Mouse (Mus musculus) heart, adult 8-10 months (tissue): Measurements from ENCODE around the gene E330009J07Rik. TPM values are rescaled to one million over a fixed set of nuclear protein-coding genes. Genes with fewer than 3 reads are reported as not detected.

Source experiments
- DNase-seq: peaks from one replicate; pipeline ENCODE4 v3.0.0; 2022; ENCODE audit warnings: low spot score
- total RNA-seq, 4 experiments: library from RNA; stranded (reverse); gene quantifications; 2 replicates each; pipeline ENCODE4 v1.2.4; 2022

Gene E330009J07Rik
- total RNA-seq, 4 experiments from 2014 or later = 3.7 to 6.1 (median 5.0) TPM

DNA sequence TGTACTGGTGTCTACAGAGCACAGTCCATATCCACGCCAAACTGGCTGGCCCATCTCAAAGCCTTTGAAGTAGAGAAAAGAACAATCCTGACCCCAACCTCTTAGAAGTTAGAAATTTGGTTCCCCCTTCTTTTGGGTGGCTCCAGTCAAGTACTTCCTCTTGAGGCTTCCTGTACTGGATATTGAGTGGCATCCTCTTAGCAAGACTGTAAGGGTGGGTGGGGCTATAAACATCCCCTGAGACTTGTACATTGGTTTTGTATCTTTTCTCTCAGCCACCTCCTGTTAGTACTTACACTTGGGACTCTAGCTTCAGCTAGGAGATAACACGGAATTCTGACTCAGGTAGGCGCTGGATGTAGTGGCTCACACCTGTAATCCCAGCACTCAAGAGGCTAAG, 5.7 kb downstream of the E330009J07Rik start:
- no peak for DNase-seq

DNA sequence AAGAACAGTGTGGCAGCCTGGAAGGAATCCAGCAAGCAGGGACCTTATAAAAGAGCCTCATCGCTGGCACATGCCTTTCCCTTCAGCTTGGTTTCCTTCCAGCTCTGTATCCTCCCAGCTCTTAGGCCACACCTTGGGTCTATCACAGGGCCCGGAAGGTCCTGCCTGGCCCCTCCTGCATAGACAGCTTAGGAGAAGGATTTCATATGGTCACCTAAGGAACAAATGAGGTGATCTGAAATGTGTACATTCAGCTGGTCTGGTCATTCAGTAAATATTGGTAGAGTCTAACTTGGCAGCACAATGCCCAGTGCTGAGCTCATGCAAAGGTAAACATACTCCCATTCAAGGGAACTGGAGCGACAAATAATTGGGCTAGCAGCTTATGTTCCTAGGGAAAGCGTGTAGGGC, 6.4 kb downstream of the E330009J07Rik start:
- no peak for DNase-seq

DNA sequence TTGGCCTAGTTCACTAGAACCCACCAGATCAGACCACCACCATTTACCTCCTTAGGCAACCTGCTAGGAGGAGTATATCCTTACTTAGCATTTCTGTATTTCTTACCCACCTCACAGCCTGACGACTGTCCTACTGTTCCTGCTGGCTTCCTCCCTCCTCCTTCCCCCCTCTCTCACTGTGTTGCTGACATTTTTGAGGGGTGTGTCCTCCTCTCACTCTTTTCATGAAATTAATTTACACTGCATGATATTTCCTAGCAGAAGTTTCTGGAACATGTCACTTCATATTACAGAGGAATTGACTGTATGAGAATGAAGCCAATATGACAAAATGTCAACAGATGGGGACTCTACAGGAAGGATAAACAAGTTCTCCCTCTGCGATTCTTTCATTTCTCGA, 7.2 kb downstream of the E330009J07Rik start:
- DNase-seq = no peak

DNA sequence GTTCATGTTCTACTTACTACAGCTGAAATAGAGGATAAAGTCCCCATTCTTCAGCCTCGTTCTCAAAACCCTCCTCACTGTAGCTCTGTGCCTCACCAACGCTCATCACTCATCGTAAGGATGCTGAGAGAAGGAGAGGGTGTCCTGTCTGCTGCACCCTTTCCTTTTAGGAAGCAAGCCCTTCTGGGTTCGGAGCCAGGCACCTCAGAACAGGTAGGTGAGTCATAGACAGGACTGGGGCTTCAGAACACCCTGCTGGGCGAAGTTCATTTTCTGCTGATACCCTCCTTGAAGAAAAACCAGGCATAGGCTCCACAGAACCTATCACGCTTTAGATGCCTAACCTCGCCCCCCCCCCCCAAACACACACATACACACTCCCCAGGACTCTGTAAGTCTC, 8.5 kb downstream of the E330009J07Rik start:
- no peak for DNase-seq

DNA sequence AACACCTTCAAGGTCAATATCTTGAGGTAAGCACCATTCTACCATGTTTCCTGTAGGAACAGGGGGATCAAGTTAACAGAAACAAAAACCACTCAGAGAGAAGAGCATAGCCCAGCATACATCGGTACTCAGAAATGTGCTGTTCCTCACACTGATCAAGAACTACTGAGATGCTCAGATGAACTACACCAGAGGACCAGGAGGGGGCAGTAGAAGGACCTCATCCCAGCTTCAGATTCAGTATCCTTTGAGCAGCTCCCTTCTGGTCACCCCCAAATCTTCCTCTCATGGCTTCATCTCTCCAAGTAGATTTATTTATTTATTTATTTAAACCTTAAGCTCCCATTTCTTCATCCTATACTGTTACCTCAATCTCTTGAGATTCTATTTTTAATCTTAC, 12.2 kb downstream of the E330009J07Rik start:
- DNase-seq = peak; percentile 38

DNA sequence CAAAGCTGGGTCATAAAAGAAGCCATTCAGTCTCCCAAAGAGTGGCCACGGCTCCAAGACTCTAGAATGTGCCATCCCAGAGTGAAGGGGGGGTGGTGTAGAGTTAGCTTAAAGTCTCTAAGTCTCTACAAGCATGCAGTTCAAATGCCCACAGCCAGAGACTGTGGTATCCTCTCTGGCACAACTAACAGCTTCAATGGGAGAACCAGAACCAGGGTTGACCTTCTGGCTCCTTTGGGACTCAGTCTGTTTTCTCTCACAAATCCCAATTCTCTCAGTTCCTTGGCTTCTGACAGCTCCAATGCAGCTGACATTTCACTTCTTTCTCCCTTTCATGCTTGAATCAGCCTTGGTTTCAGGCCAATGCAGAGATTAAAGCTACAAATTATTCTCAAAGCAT, 12.9 kb downstream of the E330009J07Rik start:
- DNase-seq = no peak

DNA sequence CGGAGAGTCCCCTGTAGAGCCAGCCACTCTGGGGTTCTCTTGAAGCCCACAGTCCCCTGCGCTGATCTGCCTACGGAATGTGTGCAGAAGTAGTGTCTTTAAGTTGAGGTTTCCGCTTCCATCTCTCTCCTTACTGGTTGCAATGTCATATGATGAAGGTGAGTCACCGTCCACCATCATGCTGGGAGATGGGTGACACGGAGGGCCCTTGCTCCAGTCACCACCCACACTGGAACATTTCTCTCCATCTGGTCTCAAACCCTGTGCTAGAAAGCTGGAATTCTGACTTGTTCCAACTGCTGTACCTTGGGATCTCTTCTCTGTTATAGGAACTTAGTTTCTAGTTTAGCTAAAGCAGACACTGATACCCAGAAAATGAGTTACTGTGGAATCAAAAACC, 14.8 kb downstream of the E330009J07Rik start:
- DNase-seq = no peak

DNA sequence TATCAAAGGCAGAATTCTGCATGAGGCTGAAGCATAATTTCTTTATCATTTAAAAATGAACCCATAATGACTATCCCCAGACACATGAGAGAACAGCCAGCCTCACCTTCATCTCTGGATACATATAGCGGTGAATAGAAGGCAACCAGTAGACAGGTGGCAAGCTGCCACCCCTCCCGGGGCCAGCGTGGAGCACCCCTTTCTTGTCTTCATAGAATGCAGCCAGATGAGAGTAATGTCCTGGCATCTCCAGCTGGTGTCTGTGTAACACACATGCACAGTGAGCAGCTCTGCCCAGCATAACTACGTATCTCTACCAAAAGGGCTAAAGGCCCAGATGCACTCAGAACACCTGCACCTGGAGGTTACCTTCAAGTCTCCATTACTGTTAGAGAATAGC, 17.5 kb downstream of the E330009J07Rik start:
- DNase-seq = no peak

DNA sequence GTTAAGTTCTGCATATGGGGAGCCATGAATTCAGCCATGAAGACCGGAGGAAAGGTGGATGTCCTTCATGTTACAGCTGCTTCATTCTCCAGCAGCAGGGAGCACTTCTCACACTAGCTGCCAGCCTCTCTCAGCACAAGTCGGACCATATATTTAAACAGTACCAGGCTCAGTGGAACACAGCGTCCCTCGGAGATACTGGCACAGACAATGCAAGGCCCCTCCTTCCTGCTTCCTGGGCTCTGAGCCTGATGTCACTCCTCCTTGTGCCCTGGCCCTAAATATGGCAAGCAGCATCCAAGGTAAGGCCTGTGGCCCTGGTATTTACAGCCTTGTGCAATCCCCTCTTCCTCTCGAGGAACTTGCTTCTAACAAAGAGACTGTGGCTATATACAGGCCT, 20.1 kb downstream of the E330009J07Rik start:
- no peak for DNase-seq

DNA sequence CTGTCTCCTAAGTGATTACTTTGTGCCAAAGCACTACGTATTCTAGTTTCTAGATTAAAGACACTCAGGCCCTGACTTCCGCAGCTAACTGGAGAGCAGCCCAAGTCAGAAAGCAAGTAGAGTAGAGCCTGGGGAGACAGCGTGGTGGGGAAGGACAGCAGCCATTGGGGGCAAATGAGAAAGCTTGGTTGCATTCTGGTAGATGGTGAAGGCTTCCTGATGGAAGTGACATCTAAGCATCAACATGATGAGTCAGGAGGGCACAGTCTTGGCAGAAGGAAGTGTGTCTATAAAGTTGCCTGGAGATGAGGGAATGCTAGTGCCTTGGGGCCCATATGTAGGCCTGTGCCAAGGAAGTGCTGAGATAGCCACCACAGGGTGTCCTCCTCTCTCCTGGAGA, 22.4 kb downstream of the E330009J07Rik start:
- no peak for DNase-seq

DNA sequence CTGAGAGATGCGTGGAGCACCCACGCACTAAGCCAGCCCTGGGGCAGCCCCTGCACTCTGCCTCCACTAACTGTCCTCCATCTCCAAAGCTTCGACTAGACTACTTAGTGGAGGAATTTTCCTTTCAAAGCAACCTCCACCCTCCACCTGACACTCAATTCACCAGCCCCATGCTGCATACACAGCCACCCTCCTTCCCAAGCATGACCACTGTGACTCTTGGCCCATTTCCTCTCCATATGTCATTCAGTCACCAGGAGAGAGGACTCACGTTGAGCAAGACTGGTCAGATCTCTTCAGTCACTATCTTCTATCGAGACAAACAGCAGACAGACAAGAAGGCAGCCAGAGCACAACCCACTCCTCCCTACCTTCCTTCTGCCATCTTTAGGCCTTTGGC, 22.9 kb downstream of the E330009J07Rik start:
- no peak for DNase-seq

DNA sequence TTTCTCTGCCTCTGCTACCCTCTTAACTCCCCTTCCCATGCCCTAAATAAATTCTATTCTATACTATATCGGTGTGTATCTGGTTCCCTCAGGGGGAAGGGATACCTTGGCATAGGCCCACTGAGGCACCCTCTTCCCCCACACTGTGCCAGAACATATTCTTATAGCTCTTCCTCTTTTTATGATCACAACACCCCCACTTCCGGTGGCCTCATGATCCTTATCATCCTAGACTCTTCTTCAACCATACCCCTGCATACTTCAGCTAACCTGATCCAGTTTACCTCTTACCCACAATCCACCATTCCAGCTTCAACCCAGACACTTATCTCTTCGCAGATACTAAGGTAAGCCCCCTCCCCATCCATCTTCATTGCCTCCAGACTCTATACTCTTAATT, 24.9 kb downstream of the E330009J07Rik start:
- DNase-seq = no peak

DNA sequence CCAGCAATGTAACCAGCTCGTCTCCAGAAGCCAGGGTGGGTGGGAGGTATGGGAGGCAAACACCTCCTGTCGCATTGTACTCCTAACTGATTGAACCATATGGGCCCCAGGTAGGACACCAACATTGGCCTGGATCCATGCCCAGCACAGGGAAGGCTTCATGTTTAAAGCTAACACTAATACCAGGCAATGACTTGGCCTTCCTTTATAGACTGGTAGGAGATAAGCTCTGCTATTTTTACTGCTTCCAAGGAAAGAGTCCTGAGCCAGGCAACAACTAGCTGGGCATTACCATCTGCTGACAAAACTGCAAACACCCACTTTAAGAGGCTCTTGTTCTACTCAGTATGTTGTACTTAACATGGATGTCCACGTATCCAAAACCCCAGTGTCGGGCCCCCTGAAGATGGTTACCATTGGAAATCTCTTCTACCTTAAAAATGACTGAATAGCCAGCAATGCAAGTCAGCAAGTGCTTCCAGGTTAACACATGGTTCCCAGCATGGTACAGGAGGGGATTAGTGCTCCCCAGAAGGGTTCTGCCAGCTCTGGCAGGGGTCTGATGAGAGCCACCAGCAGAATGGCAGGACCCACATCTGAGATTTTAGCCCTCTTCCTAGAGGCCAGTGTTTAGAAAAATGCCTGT, 32.2 kb downstream of the E330009J07Rik start:
- DNase-seq = no peak

DNA sequence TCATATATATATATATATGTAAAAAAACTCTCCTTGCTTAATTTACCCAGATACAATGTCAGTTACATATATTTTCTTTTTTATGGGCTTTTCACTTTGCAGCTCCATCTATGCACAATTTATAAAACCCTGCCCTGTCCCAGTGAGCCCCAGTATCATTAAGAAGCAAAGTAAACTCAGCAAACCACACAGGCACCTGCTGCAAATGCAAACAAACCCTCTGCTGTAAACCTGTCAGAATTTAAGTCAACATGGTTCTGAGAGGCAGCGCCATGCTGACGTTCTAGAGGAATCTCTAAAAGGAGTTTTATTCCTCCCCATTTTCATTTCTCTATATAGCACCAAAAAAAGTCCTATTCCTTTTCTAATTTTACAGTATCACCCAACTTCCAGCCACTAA, 33.9 kb downstream of the E330009J07Rik start:
- DNase-seq = no peak

DNA sequence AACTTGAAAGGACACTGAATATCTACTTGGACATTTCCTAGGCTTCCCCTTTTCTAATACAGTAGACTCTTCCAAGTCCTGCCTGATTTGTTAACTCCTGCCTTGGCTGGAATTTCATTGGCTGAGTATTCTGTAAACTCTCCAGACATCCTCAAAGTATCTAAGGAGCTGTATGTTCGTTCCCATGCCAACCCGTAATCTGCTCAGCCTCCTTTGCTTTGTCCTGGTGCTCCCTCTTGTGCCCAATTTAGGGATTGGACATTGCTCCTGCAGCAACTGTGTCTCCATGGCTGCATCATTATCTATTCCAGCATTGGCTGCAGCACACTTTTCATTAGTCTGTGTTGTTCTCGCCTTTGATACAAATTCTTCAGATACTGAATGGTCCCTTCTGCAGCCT, 42.7 kb downstream of the E330009J07Rik start:
- DNase-seq = peak; percentile 19

DNA sequence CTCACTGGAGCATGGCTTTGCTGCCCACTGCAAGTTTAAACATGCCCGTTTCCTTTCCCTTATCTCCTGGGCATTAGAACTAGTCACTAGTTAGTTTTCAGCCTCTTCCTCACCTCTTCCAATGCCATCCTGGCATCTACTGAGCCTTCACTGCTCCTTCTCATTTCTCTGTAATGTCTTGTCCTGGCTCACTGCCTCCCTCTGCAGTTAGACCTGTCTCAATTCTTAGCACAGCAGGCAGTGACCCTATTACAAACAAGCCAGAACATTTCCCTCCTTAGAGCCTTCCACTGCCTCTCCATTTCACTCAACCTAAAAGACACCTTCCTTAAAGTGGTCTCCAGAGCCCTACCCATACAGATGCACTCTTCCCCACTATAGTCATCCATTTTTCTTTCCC, 45.0 kb downstream of the E330009J07Rik start:
- no peak for DNase-seq

DNA sequence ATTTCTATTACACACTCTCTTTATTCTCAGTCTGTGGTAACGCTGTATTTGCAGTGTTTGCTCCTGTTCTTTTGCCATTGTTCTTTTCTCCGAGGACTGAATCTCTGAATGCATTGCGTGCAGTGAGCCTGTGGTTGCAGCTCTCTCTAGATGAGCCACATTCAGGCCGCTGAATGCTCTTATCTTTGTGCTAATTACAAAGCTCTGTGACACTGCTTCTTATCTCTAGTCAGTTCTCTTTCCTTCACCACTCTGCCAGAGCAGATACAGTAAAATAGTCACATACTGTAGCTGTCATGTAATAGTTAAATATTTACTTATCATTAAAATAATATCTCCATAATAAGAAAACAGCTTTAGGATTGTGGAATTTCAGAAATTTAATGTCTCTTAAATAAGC, 47.3 kb downstream of the E330009J07Rik start:
- DNase-seq = no peak

DNA sequence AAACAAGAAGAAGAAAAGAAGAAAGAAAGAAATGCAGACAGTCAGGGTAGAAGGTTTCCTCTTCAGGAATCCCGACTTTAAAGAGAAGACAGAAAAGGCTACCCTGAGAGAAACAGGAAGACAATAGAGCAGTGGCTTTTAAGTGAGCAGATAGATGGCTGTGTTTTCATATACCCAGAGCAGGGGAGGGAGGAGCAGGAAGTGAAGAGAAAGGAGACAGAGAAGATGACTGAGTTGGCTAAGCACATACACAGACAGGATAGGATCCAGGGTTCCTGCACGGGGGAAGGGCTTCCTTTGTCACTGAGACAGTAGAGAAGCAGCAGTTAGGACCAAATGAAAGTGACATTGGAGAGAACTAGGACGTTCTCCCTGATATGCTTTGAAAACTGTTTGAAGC, 50.3 kb downstream of the E330009J07Rik start:
- no peak for DNase-seq

DNA sequence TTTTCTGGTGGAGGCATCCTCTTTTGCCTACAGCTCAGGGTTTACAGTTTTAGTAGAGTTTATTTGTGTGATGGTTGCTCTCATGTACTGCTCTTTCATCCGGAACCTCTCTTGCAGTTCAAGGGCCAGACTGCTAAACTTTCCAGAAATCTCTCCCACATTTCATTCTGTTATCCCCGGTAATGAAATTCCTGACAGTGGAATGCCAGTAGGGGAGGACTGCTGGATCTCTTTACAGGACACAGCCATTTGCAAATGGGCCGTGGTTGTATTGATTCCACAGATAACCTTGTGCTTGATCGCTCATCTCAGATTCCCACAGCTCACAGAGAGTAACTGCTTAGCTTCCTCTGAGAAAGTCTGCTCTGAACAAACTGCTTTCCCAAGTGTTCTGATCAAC, 54.0 kb downstream of the E330009J07Rik start:
- DNase-seq = no peak

DNA sequence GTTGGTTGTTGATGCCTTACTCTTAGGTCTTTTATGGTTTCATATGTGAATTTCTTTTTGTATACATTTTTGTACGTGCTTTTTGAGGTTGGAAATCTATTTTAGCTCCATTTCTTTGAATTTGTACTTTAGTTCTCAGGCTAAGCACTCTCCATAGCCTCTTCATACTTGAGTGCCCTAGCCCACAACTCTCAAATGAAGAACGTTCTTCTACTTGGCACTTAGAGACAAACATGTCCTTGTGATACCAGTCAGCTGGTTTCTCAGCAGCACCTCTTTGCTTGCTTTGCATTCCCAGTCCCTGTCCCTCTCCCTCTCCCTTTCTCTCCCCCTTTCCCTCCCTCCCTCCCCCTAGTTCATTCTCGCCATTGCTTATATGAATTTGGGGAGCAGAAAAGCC, 55.8 kb downstream of the E330009J07Rik start:
- DNase-seq = no peak

DNA sequence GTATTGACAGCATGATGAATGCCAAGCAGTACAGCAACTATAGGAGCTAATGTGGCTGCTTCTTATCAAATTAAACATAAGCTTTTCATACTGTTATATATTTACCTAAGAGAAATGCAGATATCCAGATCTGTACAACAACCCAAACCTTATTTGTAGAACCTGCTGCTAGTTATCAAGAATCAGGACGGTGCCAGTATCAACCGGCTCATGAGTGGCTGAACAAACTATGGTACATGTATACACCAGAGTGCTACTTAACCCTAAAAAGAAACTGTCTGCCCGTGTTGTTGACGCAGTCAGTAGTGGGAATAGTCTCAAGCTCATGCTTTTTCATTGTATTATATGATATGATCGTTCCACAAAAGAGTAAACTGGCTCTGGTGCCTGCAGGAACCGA, 64.9 kb downstream of the E330009J07Rik start:
- DNase-seq = no peak

DNA sequence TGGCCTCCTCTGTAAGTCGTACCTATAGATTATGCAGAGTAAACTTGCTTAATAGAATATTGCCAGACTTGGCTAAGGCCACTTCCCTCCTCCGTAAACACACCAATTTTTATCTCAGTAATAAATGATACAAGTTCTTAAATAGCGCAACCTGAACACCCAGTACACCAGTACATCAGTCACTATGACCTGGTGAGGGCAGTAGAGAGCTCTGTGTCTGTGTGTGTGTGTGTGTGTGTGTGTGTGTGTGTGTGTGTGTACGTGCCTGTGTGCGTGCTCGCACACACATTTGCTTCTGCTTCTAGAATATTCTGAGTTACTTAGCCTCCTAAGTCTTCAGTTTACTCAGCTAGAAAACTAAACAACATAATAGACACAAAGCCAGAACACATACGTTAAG, 82.6 kb downstream of the E330009J07Rik start:
- no peak for DNase-seq
